Comparison of ENCODE assay signal across 8 mouse cellular contexts in genomic region chr3:95660788-95661478, GRCm38 (mm10). TPM values are rescaled to one million over a fixed set of nuclear protein-coding genes. Genes with fewer than 3 reads are reported as not detected.
DNase-seq lines count a peak whose midpoint lies in the region; ATAC-seq lines count a peak whose summit lies in the region.

No protein-coding gene starts in this region.

- peak overlapping the region; percentile 98 for H3K4me3 ChIP-seq in lung, embryonic 16.5 days (ENCODE audit: low read length)
- H3K4me3 ChIP-seq in forebrain, embryonic 13.5 days: peak overlapping the region; percentile 99
- peak overlapping the region; percentile 99 for H3K4me3 ChIP-seq in limb, embryonic 13.5 days
- peak overlapping the region; percentile 100 for H3K4me3 ChIP-seq in stomach, embryonic 14.5 days (ENCODE audit: low read depth, low read length)

- H3K27me3 ChIP-seq in lung, embryonic 16.5 days (ENCODE audit: control insufficient read depth, insufficient read depth, low read depth, low read length): no peaks in the 10 kb centered on the region
- H3K27me3 ChIP-seq in forebrain, embryonic 13.5 days: no peaks in the 10 kb centered on the region
- H3K27me3 ChIP-seq in limb, embryonic 13.5 days: no peaks in the 10 kb centered on the region
- no peaks in the 10 kb centered on the region for H3K27me3 ChIP-seq in stomach, embryonic 14.5 days (ENCODE audit: control insufficient read depth, insufficient read depth, low read length)

- H3K4me2 ChIP-seq in lung, embryonic 16.5 days (ENCODE audit: low read depth, low read length): peak overlapping the region; percentile 95
- H3K4me2 ChIP-seq in forebrain, embryonic 13.5 days: peak overlapping the region; percentile 91
- peak overlapping the region; percentile 91 for H3K4me2 ChIP-seq in limb, embryonic 13.5 days (replicated peaks)
- H3K4me2 ChIP-seq in stomach, embryonic 14.5 days (replicated peaks; ENCODE audit: low read depth, low read length): peak overlapping the region; percentile 90

- no peak for DNase-seq in lung, postnatal 25 days (ENCODE audit: low spot score)
- DNase-seq in c-Kit-positive CD71-positive TER-119-positive erythroid progenitor cells, embryonic 14.5 days (ENCODE audit: low spot score): no peak
- no peak for DNase-seq in spleen, postnatal 36 days (ENCODE audit: low spot score in 2 of 2)

- peak overlapping the region; percentile 100 for H3K9ac ChIP-seq in lung, embryonic 16.5 days (ENCODE audit: low read length)
- peak overlapping the region; percentile 99 for H3K9ac ChIP-seq in forebrain, embryonic 13.5 days
- H3K9ac ChIP-seq in limb, embryonic 13.5 days: peak overlapping the region; percentile 100
- peak overlapping the region; percentile 100 for H3K9ac ChIP-seq in stomach, embryonic 14.5 days (replicated peaks; ENCODE audit: low read depth, low read length)

- no peak for ATAC-seq in lung, embryonic 16.5 days (ENCODE audit: low read depth)
- ATAC-seq in forebrain, embryonic 13.5 days: no peak
- no peak for ATAC-seq in limb, embryonic 13.5 days (ENCODE audit: low FRiP score, low read depth)
- ATAC-seq in stomach, embryonic 14.5 days (ENCODE audit: insufficient number of reproducible peaks, insufficient read depth, low FRiP score, low read depth): no peak
- no peak for ATAC-seq in erythroid progenitor cell, adult 5-6 weeks (replicated peaks; ENCODE audit: low FRiP score, poor library complexity, severe bottlenecking)

- 9% methylated on average over 2 of the region's 2 CpGs for WGBS in lung, embryonic 16.5 days
- WGBS in forebrain, embryonic 13.5 days: 62% methylated on average over 2 of the region's 2 CpGs
- WGBS in limb, embryonic 13.5 days: 23% methylated on average over 2 of the region's 2 CpGs
- 13% methylated on average over 2 of the region's 2 CpGs for WGBS in stomach, embryonic 14.5 days

- peaks cover 37% of the 10 kb centered on the region for H3K4me1 ChIP-seq in lung, embryonic 16.5 days (replicated peaks; ENCODE audit: control insufficient read depth, insufficient read depth, low read length)
- peaks cover 51% of the 10 kb centered on the region for H3K4me1 ChIP-seq in forebrain, embryonic 13.5 days
- H3K4me1 ChIP-seq in limb, embryonic 13.5 days: peaks cover 50% of the 10 kb centered on the region
- peaks cover 40% of the 10 kb centered on the region for H3K4me1 ChIP-seq in stomach, embryonic 14.5 days (ENCODE audit: control insufficient read depth, insufficient read depth, low read length)

- H3K36me3 ChIP-seq in lung, embryonic 16.5 days (ENCODE audit: control insufficient read depth, insufficient read depth, low read length): peaks cover 31% of the 10 kb centered on the region
- H3K36me3 ChIP-seq in forebrain, embryonic 13.5 days (ENCODE audit: poor library complexity, severe bottlenecking): peaks cover 46% of the 10 kb centered on the region
- H3K36me3 ChIP-seq in limb, embryonic 13.5 days: peaks cover 52% of the 10 kb centered on the region
- H3K36me3 ChIP-seq in stomach, embryonic 14.5 days (ENCODE audit: control insufficient read depth, insufficient read depth, low read length): peaks cover 39% of the 10 kb centered on the region

- H3K9me3 ChIP-seq in lung, embryonic 16.5 days (ENCODE audit: control insufficient read depth, low read length): no peaks in the 10 kb centered on the region
- H3K9me3 ChIP-seq in forebrain, embryonic 13.5 days (replicated peaks): no peaks in the 10 kb centered on the region
- H3K9me3 ChIP-seq in limb, embryonic 13.5 days: no peaks in the 10 kb centered on the region
- H3K9me3 ChIP-seq in stomach, embryonic 14.5 days (ENCODE audit: control insufficient read depth, low read depth, low read length): no peaks in the 10 kb centered on the region

- peak overlapping the region; percentile 43 for H3K27ac ChIP-seq in lung, embryonic 16.5 days (ENCODE audit: low read length)
- H3K27ac ChIP-seq in forebrain, embryonic 13.5 days: 0 out of 2 replicates have a peak overlapping the region, but pooled peaks have one; percentile 2
- no peak overlapping the region for H3K27ac ChIP-seq in limb, embryonic 13.5 days
- H3K27ac ChIP-seq in stomach, embryonic 14.5 days (ENCODE audit: low read length): no peak overlapping the region

RNA-seq across cellular contexts. Expression of gene Mcl1, which starts 2.3 kb away (rescaled TPM):
- 23.1 and 31.7 TPM in 2 replicates for polyA plus RNA-seq in lung, embryonic 16.5 days (2015; fragmentation: Nextera tagmentation; extraction: Ambion mirVana)
- 40.3 and 44.0 TPM in 2 replicates for polyA plus RNA-seq in forebrain, embryonic 13.5 days (2015; fragmentation: Nextera tagmentation; extraction: Ambion mirVana)
- 42.3 and 43.4 TPM in 2 replicates for polyA plus RNA-seq in limb, embryonic 13.5 days (2015; fragmentation: Nextera tagmentation; extraction: Ambion mirVana)
- polyA plus RNA-seq in stomach, embryonic 14.5 days (2014; fragmentation: Nextera tagmentation; extraction: Ambion mirVana): 47.0 and 61.2 TPM in 2 replicates
- 161 and 212 TPM in 2 replicates for total RNA-seq in erythroid progenitor cell, adult 5-6 weeks (2015; ENCODE audit: low replicate concordance)
- total RNA-seq in erythroid progenitor cell, adult 5-6 weeks (2017; ENCODE audit: low replicate concordance): 104 and 138 TPM in 2 replicates

RNA-seq across cellular contexts. Expression of gene Adamtsl4, which starts 26.8 kb away (rescaled TPM):
- 4.4 and 5.5 TPM in 2 replicates for polyA plus RNA-seq in lung, embryonic 16.5 days (2015; fragmentation: Nextera tagmentation; extraction: Ambion mirVana)
- 0.53 and 0.80 TPM in 2 replicates for polyA plus RNA-seq in forebrain, embryonic 13.5 days (2015; fragmentation: Nextera tagmentation; extraction: Ambion mirVana)
- polyA plus RNA-seq in limb, embryonic 13.5 days (2015; fragmentation: Nextera tagmentation; extraction: Ambion mirVana): 2.7 and 4.1 TPM in 2 replicates
- 3.1 and 5.3 TPM in 2 replicates for polyA plus RNA-seq in stomach, embryonic 14.5 days (2014; fragmentation: Nextera tagmentation; extraction: Ambion mirVana)
- total RNA-seq in erythroid progenitor cell, adult 5-6 weeks (2015; ENCODE audit: low replicate concordance): 0.84 TPM in 1 of 2 replicates, not detected in the other
- 0.39 and 1.2 TPM in 2 replicates for total RNA-seq in erythroid progenitor cell, adult 5-6 weeks (2017; ENCODE audit: low replicate concordance)

RNA-seq across cellular contexts. Expression of gene Ensa, which starts 36.1 kb away (rescaled TPM):
- polyA plus RNA-seq in lung, embryonic 16.5 days (2015; fragmentation: Nextera tagmentation; extraction: Ambion mirVana): 61.6 and 65.0 TPM in 2 replicates
- polyA plus RNA-seq in forebrain, embryonic 13.5 days (2015; fragmentation: Nextera tagmentation; extraction: Ambion mirVana): 98.1 and 108 TPM in 2 replicates
- polyA plus RNA-seq in limb, embryonic 13.5 days (2015; fragmentation: Nextera tagmentation; extraction: Ambion mirVana): 86.8 and 91.5 TPM in 2 replicates
- 76.3 and 81.3 TPM in 2 replicates for polyA plus RNA-seq in stomach, embryonic 14.5 days (2014; fragmentation: Nextera tagmentation; extraction: Ambion mirVana)
- total RNA-seq in erythroid progenitor cell, adult 5-6 weeks (2015; ENCODE audit: low replicate concordance): 65.4 and 75.3 TPM in 2 replicates
- total RNA-seq in erythroid progenitor cell, adult 5-6 weeks (2017; ENCODE audit: low replicate concordance): 117 and 119 TPM in 2 replicates

Comparison
In these comparisons a context has a peak if more than half of its experiments do, and no peak if none do; other contexts are left out.
1. H3K27ac ChIP-seq: peak in lung, embryonic 16.5 days (single experiment) and forebrain, embryonic 13.5 days (single experiment); none in limb, embryonic 13.5 days (single experiment) and stomach, embryonic 14.5 days (single experiment).
2. Peak in every context shown above with its lines, with median percentiles within 50 percentile points of each other: H3K4me2 ChIP-seq, H3K4me3 ChIP-seq and H3K9ac ChIP-seq.